Mouse (Mus musculus) thymus, adult 2 months (tissue): ENCODE data around the gene Fam227a.

Experiments
- CTCF ChIP-seq: fragments of 200-500 bp; IDR thresholded peaks from 2 replicates; pipeline ENCODE4 v1.5.1; 2012; ENCODE audit warnings: mild to moderate bottlenecking, control low read depth, low read length, moderate library complexity, borderline replicate concordance; ENCODE audit not compliant: control insufficient read depth, poor library complexity, insufficient read depth; ENCODE audit errors: extremely low read depth
- POLR2A ChIP-seq: fragments of 200-500 bp; IDR thresholded peaks from 2 replicates; pipeline ENCODE4 v1.6.1; 2012; ENCODE audit warnings: mild to moderate bottlenecking, low read length, control low read depth, moderate library complexity; ENCODE audit not compliant: control insufficient read depth, poor library complexity, insufficient read depth; ENCODE audit errors: extremely low read depth

GRCm38 (mm10) chr15:79664666-79665065, 5.9 kb upstream of the Fam227a start:
- TF ChIP-seq CTCF: no peak
- no peak for TF ChIP-seq POLR2A
